Mouse (Mus musculus) hindbrain, embryonic 11.5 days (tissue): Measurements from ENCODE around the gene Cir1. TPM values are rescaled to one million over a fixed set of nuclear protein-coding genes. Genes with fewer than 3 reads are reported as not detected.

Source experiments
- ATAC-seq: fragments of 200-750 bp; cut with Nextera tagmentation; 2 replicates; pipeline ENCODE4 v1.8.0; 2017; ENCODE audit warnings: mild to moderate bottlenecking, moderate TSS enrichment, moderate library complexity; ENCODE audit not compliant: low FRiP score
- DNase-seq: peaks from one replicate; pipeline ENCODE4 v3.0.0-alpha.2; 2015; ENCODE audit warnings: low spot score
- H3K27ac ChIP-seq: fragments of 300-500 bp; sonication (generic); 2 replicates; pipeline ENCODE4 v1.5.1; 2014; ENCODE audit warnings: mild to moderate bottlenecking, low read depth, low read length
- H3K27me3 ChIP-seq: fragments of 300-500 bp; sonication (generic); 2 replicates; pipeline ENCODE4 v1.6.1; 2014; ENCODE audit warnings: mild to moderate bottlenecking, low read length, moderate library complexity, mixed read lengths; ENCODE audit not compliant: control insufficient read depth, insufficient read depth
- H3K36me3 ChIP-seq: fragments of 300-500 bp; sonication (generic); 2 replicates; pipeline ENCODE4 v1.6.1; 2014; ENCODE audit warnings: mild to moderate bottlenecking, low read length, moderate library complexity, mixed read lengths; ENCODE audit not compliant: control insufficient read depth, insufficient read depth
- H3K4me1 ChIP-seq: fragments of 300-500 bp; sonication (generic); replicated peaks from 2 replicates; pipeline ENCODE4 v1.6.1; 2014; ENCODE audit warnings: low read length, mixed read lengths; ENCODE audit not compliant: control insufficient read depth, insufficient read depth
- H3K4me2 ChIP-seq: fragments of 300-500 bp; sonication (generic); replicated peaks from 2 replicates; pipeline ENCODE4 v1.6.1; 2014; ENCODE audit warnings: mild to moderate bottlenecking, low read depth, low read length
- H3K4me3 ChIP-seq: fragments of 300-500 bp; sonication (generic); 2 replicates; pipeline ENCODE4 v1.5.1; 2014; ENCODE audit warnings: low read depth, low read length
- H3K9ac ChIP-seq: fragments of 300-500 bp; sonication (generic); 2 replicates; pipeline ENCODE4 v1.6.1; 2014; ENCODE audit warnings: low read depth, low read length
- H3K9me3 ChIP-seq: fragments of 300-500 bp; sonication (generic); 2 replicates; pipeline ENCODE4 v1.6.1; 2016; ENCODE audit warnings: low read length; ENCODE audit not compliant: control insufficient read depth
- WGBS: fragments of 180-500 bp; shearing (Covaris S2); extraction: QIAGEN DNeasy Blood & Tissue Kit; methylation state at CpG from one replicate; pipeline ENCODE4 v1.1.7; 2014; 5-methylcytosine and 5-hydroxymethylcytosine counted together
- polyA plus RNA-seq: library from polyadenylated mRNA; unstranded; fragments of >200 nt; fragmentation: Nextera tagmentation; extraction: Ambion mirVana; gene quantifications from 2 replicates; pipeline ENCODE4 v1.2.1, GENCODE M21; 2014

Gene Cir1
- polyA plus RNA-seq, 1 experiment from 2014 or later, result 23.8 TPM

DNA sequence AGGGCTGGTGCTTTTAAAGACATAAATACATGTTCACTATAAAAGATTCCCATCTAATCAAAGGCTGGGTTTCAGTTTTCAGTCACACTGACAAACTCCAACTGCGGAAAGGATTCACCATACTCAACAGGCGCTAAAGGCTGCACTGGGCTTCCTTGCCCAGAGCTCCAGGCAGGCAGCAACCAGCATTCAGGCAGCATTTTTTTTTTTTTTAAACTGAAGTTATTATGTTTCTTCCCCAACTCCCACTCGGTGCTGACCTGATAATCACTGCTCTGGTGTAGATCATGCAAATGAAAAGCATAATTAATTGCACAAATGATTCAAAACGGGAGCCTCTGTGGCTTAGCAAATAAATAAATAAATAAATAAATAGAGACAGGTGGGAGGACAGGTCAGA is 44.7 kb downstream of the Cir1 start:
- peaks cover 68% of the 10 kb centered on the region for H3K27me3 ChIP-seq
- H3K4me3 ChIP-seq, result no peak overlapping the region
- WGBS, result under 1% methylated on average over 4 of the region's 4 CpGs
- H3K36me3 ChIP-seq, result no peaks in the 10 kb centered on the region
- H3K27ac ChIP-seq, result no peak overlapping the region
- ATAC-seq (no peak), DNase-seq (peak; percentile 37)
- H3K9me3 ChIP-seq, result no peaks in the 10 kb centered on the region
- no peak overlapping the region for H3K4me2 ChIP-seq
- no peak overlapping the region for H3K9ac ChIP-seq
- H3K4me1 ChIP-seq, result peaks cover 16% of the 10 kb centered on the region

DNA sequence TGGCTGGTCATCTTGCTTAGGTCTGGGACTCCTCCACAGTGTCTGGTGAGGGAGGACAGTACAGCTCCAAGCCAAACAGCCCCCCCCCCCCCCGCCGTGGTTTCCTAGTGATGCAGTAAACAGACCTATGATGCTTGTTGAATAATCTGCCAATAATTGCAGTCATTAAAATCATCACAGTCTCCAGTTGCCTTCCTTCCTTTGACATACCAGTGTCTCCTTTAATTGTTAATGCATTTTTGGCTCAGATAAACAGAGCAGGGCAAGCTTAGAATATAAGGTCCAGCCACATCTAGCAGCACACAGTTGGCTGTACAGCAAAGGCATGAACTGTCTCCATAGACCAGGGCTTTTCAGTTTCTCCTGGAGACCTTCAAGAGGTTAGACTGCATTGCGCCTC is 45.3 kb downstream of the Cir1 start:
- no peak for ATAC-seq
- Histone ChIP-seq H3K9me3 (no peaks in the 10 kb centered on the region), H3K27me3 (peaks cover 69% of the 10 kb centered on the region), H3K4me1 (peaks cover 16% of the 10 kb centered on the region), H3K4me3 (no peak overlapping the region), H3K36me3 (no peaks in the 10 kb centered on the region), H3K9ac (no peak overlapping the region), H3K4me2 (no peak overlapping the region), H3K27ac (no peak overlapping the region)
- DNase-seq, result peak; percentile 24
- 16% methylated on average over 3 of the region's 3 CpGs for WGBS

DNA sequence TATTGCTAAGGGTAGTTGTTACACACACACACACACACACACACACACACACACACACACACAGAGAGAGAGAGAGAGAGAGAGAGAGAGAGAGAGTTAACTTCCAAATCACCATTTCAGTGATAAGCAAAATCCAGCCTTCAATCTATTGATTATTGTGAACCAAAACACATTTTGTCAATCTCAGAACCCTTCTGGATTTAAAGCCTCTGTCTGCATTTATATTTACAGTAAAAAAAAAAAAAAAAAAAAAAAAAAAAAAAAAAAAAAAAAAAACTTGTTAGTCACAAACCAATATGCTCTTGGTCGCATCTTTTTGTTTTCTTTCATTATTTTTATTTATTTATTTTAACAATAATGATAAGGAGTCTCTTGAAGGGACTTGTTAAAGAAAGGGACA is 45.9 kb downstream of the Cir1 start:
- DNase-seq, result no peak
- 51% methylated on average over 1 of the region's 1 CpGs for WGBS
- ATAC-seq, result no peak
- Histone ChIP-seq H3K27me3 (peaks cover 73% of the 10 kb centered on the region), H3K9ac (no peak overlapping the region), H3K36me3 (no peaks in the 10 kb centered on the region), H3K4me1 (peaks cover 12% of the 10 kb centered on the region), H3K27ac (no peak overlapping the region), H3K9me3 (no peaks in the 10 kb centered on the region), H3K4me3 (no peak overlapping the region), H3K4me2 (no peak overlapping the region)

DNA sequence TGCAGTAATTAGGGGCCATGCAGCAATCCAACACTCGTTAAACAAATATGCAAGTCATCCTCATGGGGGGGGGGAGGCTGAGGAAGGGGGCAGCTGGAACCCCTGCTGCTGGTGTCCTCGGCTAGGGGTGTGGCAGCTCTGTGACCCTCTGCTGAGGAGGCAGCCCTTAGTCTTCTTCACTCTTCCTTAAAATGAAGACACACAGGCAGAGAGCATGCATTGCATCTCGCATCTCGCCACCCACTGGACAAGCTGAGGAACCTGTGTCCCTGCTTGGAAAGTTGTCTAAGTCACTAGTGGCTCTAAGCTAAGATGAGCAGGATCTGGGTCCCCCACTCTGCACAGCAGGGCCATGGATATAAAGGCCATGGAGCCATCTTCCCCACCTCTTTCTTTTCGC is 46.5 kb downstream of the Cir1 start:
- WGBS, result 6% methylated on average over 5 of the region's 5 CpGs
- H3K27ac ChIP-seq, result no peak overlapping the region
- H3K4me2 ChIP-seq, result no peak overlapping the region
- no peak overlapping the region for H3K4me3 ChIP-seq
- peaks cover 12% of the 10 kb centered on the region; the same call in 1 of the 2 replicates for H3K4me1 ChIP-seq
- H3K9ac ChIP-seq, result no peak overlapping the region
- DNase-seq, result peak; percentile 32
- no peaks in the 10 kb centered on the region for H3K9me3 ChIP-seq
- no peak for ATAC-seq
- H3K27me3 ChIP-seq, result peaks cover 67% of the 10 kb centered on the region
- no peaks in the 10 kb centered on the region for H3K36me3 ChIP-seq

DNA sequence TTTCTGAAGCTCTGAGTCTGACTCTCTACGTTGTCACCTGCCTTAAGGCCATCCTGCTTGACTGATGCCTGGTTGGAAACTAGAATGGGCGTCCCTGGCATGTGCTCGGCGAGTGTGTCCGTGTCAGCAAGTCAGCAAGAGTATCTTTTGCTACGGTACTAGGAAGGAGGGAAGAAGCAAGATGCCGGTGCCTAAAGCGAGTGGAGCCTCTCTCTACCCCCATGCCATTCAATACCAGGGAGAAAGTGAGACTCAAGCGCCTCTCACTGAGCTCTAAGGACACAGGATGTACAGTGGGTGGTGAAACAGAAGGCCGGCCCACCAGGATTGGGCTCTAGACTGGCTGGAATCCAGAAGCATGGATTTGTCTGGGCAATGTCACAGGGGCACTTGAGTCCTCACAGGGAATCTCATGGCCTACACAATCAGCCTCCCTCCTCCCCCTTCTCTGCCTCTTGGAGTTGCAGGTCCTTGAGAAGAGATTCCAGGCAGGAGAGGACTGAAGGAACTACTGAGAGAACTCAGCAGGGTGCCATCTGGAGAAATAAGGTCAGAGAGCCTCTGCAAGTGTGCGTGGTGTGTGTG is 47.8 kb downstream of the Cir1 start:
- Histone ChIP-seq H3K4me1 (0 out of 2 replicates have a peak, but pooled peaks cover 8% of the 10 kb centered on the region), H3K4me3 (no peak overlapping the region)
- no peak for ATAC-seq

DNA sequence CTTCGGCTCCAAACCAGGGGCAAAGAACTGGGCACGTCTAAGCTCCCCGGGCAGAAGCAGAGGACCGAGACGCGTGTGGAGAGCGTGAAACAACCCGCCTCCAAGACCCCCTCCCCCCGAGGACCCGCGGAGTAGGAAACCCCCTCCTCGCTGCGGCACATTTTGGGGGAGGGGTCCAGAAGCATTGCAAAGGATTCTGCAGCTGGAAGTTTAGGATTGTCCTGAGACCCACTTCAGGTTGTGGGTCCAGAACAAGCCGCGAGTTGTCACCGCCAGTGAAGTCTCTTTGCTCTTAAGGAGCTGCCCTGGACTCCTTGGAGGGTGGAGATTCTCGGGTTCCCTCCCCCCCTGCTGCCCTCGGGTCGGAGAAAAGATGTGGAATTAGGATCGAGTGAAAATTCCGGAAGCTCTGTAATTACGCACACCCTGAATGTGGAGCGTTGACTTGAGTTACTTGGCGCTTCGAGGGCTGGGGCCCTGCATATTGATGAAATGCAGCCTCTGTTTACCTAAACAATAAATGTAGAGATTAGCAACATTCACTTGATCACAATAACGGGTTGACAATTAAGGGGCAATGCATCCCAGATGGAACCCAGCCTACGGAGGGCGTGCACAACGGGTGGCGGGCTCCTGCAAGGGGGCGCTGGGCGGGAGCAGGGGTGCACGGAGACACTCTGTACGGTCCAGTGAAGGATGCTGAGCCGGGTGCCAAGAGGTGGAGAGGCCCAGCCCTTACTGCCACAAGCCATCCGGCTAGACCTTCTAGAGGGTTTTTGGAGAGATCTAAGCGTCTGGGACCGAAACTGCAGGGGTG is 48.5 kb downstream of the Cir1 start:
- DNase-seq (peak; percentile 61), ATAC-seq (peak; percentile 47; the same call in 1 of the 2 replicates)
- Histone ChIP-seq H3K4me1 (0 out of 2 replicates have a peak, but pooled peaks cover 8% of the 10 kb centered on the region), H3K27me3 (peaks cover 53% of the 10 kb centered on the region), H3K4me3 (peak overlapping the region; percentile 20), H3K4me2 (peak overlapping the region; percentile 43), H3K36me3 (no peaks in the 10 kb centered on the region), H3K9ac (no peak overlapping the region), H3K27ac (no peak overlapping the region), H3K9me3 (no peaks in the 10 kb centered on the region)
- under 1% methylated on average over 38 of the region's 38 CpGs for WGBS

More for the DNA sequence above, 47.8 kb downstream of the Cir1 start:
- no peak overlapping the region for H3K27ac ChIP-seq
- H3K9me3 ChIP-seq, result no peaks in the 10 kb centered on the region
- H3K27me3 ChIP-seq, result peaks cover 55% of the 10 kb centered on the region
- no peak for DNase-seq
- H3K4me2 ChIP-seq, result peak overlapping the region; percentile 43; the same call in 1 of the 2 replicates
- no peak overlapping the region for H3K9ac ChIP-seq
- WGBS, result 4% methylated on average over 11 of the region's 11 CpGs
- no peaks in the 10 kb centered on the region for H3K36me3 ChIP-seq

DNA sequence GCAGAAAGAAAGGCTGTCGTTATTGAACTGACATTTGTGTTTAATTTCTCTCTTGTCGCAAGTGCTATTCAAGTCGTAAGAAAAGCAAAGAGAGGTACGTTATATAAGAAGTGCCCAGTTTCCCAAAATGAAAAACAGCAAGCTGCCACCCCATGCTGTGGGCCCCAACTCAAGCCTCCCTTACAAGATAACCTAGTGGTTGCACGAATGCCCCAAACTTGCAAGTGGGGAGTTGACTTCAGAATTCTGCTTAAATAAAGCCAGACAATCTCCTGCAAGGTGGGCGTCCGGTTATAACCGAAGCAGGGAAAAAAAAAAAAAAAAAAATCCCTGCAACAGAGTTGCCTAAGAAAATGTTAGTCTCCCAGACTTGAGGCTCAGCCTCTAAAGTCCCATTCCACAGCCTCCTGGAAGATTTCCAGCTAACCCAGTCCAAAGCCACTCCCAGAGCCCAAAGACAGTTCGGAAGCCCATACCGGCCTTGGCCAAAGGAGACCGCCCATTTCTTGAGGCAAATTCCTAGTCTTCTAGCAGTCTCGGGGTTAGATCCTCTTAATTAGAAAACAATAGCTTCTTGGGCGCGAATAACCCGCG is 49.2 kb downstream of the Cir1 start:
- Histone ChIP-seq H3K4me1 (0 out of 2 replicates have a peak, but pooled peaks cover 8% of the 10 kb centered on the region), H3K4me3 (peak overlapping the region; percentile 20), H3K9ac (no peak overlapping the region), H3K27ac (no peak overlapping the region), H3K36me3 (no peaks in the 10 kb centered on the region), H3K4me2 (peak overlapping the region; percentile 43), H3K9me3 (no peaks in the 10 kb centered on the region), H3K27me3 (peaks cover 53% of the 10 kb centered on the region)
- peak; percentile 52 for DNase-seq
- ATAC-seq, result no peak
- 4% methylated on average over 16 of the region's 16 CpGs for whole genome bisulfite sequencing

DNA sequence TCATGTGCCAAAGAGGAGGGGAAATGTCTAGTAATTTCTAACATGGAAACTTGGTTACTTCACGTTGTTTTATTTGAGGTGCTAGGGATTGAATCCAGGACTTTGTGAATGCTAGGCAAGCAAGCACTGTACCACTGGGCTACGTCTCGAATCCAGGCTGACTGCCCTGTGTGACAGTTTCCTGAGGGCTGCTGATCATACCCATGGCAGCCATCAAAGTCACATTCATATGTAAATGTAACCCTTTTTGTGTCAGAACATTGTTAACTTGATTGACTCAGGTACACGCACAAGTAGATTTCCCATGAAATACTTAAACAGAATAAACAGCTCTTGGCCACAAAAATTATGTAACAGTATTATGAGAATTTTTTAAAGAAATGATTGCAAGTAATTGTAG is 63.8 kb downstream of the Cir1 start:
- Histone ChIP-seq H3K4me3 (no peak overlapping the region), H3K36me3 (no peaks in the 10 kb centered on the region), H3K9me3 (no peaks in the 10 kb centered on the region), H3K27me3 (no peaks in the 10 kb centered on the region), H3K27ac (no peak overlapping the region), H3K4me1 (no peaks in the 10 kb centered on the region), H3K4me2 (no peak overlapping the region), H3K9ac (no peak overlapping the region)
- WGBS, result 64% methylated on average over 4 of the region's 4 CpGs
- DNase-seq (no peak), ATAC-seq (no peak)
